Mouse (Mus musculus): Measurements from ENCODE around the gene Gm37240.

The Gm37240 gene

DNA sequence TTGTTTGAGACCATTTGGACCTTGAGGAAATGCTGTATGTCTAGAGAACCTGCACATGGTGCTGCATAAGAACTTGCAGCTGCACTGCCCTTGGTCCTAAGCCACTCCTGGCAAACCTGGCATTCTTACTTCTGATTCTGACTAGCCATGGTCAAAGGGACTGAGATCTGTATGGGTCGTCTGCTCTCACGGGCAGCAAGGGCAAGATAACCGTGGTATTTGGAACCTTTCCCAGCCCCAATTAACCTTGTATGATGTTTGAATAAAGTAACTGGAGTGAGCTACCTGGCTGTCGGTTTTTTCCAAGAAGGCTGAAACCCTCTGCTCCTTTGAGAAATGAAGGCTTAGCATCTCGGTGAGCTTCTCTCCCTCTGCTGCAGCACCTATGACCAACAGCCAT is 8.4 kb downstream of the Gm37240 start:
- no peak for DNase-seq (ENCODE audit: low read depth, low spot score)

DNA sequence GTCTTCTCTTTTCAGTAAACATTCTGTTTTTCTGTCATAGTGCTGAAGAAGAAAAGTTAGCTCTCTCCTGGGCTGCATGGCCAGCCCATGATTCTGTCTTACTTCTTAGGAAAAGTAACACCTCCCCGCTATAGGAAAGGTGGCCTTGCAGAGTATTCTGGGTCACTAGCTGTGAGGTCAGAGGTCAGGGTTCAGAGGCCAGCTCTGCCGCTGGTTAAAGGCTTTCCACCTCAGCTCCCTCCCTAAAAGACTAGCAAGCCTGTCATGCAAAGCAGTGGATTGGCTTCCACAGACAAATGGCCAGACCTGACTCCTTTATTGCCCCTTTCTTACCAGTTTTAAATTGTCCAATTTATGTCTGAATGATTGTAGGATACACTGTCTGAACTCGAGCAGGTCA is 23.3 kb downstream of the Gm37240 start:
- DNase-seq (ENCODE audit: low read depth, low spot score), result no peak

DNA sequence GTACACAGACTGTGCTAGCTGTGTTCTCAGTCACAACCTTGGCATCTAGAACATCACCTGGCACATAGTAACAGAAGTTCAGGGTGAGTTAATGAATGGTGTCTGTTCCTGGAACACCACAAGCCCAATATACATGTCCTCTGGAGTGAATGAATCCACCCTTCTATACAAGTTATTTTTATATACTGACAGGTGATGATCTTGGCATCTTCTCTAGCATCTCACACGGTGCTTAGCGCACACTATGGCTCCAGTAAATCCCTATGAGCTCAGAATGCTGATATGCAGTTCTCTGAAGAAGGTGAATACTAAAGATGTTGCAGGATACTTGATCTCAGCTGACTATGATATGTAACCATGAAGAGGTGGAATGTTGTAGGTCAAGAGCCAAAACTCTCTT is 24.4 kb downstream of the Gm37240 start:
- no peak for DNase-seq (ENCODE audit: low read depth, low spot score)

DNA sequence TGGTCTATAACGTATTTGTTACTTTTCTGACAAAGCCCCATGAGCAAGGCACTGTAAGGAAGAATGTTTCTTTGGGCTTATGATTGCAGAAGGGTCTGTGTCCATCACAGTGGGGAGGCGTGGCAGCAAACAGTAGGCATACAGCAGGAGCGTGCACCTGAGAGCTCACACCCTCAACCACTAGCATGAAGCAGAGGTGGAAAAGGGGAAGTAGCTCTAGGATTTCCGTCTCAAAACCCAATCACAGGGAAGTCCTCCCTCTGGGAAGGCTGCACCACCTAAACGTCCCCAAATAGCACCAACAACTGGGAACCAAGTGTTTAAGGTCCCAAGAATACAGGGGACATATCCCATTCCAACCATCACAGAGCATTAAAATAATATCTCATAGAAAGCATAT is 26.3 kb downstream of the Gm37240 start:
- DNase-seq (ENCODE audit: low read depth, low spot score), result no peak

DNA sequence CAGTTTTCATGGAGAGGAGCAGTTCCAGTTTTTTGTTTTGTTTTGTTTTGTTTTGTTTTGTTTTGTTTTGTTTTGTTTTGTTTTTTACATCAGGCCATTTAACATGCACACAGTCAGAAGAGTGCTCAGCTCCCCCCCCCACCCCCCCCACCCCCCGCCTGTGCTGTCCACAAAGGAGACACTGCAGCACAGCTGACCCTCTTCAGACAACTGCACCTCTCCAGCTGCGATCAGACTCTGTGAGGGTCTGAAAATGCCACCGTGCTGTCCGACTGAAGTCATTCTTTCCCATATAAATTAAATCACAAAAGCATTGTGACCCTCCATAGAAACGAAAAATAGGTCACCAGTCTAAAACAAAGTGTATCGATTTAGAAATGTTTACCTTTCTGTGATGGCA is 28.0 kb downstream of the Gm37240 start:
- DNase-seq (ENCODE audit: low read depth, low spot score), result no peak

DNA sequence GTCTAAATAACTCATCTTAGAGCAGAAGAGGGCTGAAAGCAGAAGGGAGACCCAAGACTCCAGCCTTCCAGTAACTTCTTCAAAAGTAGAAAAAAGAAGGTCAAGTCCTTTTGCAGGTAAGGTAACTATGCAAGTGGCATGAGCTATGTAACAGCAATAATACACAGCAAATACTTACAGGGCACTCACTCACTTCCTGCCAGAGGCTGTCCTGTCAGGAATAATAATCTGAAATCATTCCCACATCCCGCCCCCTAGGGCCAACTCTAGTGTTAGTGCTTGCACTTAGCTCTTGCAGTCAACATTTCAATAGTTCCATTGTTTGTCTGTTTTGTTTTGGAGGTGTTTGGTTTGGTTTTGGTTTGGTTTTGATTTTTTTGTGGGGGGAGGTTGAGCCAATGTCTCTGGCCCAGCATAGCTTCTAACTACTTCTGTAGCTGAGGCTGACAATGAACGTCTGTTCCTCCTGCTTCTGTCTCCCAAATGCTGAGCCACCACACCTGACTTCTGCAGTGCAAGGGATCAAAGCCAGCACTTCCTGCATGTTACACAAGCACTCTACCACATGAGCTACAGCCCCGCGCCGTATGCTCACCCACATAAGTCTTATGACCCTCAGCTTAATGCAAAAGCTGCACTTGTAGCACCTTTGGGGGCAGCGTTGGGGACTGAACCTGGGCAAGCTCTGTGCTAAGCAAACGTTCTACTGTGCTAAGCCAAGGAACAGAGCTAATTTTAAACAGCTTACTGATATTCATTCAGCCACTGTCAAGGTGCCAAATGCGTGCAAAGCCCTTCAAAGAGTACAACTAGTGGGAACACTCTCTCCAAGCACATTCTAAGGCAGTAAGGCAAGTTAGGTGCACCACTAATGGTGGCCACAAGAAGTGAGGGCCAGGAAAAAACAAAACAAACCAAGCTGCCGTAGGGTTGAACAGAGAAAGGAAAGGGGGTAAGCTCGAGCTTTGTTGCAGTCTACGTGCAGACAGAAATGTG is 28.9 kb downstream of the Gm37240 start:
- no peak for DNase-seq (ENCODE audit: low read depth, low spot score)

DNA sequence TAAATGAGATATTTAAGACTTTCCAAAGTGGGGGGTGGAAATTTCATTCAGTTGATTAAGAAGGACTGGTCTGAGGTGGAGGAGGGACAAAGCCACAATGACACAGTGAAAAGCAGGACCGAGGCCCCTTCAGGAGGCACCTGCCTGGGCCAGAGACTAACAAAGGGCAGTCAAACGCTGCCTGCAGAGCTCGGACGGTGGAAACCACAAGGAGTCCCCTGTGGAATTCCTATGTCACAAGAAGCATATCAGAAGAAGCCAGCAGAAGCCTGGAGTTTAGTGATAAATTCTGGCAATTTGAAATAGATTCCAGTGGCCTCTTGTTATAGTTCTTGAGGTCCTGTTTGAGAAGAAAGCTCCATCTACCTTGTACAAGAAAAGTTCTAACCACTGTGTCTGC is 30.2 kb downstream of the Gm37240 start:
- DNase-seq (ENCODE audit: low read depth, low spot score), result no peak

DNA sequence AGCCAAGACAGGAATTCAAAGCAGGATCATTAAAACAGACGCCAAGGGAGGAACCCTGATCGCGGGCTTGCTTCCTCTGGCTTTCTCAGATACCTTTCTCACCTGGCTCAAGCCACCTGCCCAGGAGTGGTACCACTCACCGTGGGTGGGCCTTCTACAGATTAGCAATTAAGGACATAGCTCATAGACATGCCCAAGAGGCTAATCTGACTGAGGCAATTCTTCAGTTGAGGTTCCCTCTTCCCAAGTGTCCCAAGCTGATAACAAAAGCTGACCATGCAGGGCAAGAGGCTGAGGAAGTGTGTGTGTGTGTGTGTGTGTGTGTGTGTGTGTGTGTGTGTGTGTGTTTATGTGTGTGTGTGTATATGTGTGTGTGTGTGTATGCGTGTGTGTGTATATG is 31.4 kb downstream of the Gm37240 start:
- DNase-seq (ENCODE audit: low read depth, low spot score), result no peak

DNA sequence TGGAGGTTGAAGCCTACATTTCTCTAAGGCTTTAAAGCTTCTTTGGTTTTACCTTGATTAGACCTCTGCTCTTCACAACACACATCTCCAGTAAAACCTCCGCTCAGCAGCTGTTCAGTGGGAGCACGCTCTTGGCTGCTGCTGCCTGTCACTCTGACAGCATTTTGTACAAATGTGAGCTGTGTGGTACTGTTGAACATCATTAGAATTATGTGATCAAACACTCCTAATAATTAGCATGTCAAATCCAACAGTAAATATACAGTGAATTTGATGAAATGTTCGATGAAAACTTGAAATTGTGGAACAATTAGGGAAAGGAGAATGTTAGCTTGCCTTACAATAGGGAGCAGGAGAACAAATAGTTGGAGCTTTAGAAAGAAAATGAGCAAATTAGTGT is 32.3 kb downstream of the Gm37240 start:
- no peak for DNase-seq (ENCODE audit: low read depth, low spot score)

DNA sequence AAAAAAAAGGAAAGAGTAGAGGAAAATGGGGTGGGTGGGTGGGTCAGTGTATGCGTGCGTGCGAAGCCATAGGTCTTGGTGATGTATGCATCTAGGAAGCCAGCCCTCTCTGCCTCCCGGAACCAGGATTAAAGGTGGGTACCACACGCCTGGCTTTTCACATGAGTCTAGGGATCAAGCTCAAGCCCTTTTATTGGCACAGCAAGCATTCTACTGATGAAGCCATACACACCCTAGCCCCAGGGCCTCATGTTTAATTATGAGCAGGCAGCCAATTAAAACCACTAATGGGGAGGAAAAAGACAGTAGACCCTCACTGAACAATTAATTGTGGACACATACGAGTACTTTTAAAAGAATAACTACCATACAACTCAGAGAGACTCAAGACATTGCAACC is 33.2 kb downstream of the Gm37240 start:
- DNase-seq (ENCODE audit: low read depth, low spot score), result no peak

DNA sequence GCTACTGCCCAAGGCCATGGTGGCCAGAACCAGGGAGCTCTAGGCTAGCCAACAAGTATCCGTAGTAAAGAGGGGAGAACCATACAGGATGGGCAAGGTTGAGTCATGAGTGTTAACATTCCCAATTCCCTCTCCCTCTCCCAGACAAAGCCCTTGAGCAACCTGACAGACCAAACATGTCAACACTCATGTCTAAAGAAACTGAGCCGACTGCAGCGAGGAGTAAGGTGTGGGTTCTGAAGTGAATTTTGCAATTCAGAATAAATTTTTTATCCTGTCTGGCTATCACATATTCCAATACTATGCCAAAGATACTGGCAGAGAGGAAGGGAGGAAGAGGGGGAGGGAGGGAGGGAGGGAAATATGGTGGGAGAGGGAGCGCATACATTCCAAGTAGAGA is 33.6 kb downstream of the Gm37240 start:
- no peak for DNase-seq (ENCODE audit: low read depth, low spot score)

DNA sequence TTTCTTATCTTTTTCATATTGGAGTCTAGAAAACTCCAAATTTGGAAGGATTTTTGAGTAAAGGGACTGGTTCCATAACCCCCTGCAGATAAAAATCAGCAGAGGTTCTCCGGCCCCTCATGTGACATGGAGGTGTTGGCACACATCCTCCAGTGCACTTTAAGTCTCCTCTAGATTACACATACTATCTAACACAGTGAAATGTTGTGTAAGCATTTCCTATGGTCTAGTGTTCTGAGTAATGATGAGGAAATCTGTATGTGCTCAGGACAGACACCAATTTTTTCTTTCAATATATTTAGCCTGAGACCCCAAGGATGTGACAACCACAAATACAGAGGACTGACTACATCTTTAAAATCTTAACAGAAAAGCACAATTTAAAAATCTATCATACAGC is 37.2 kb downstream of the Gm37240 start:
- no peak for DNase-seq (ENCODE audit: low read depth, low spot score)

DNA sequence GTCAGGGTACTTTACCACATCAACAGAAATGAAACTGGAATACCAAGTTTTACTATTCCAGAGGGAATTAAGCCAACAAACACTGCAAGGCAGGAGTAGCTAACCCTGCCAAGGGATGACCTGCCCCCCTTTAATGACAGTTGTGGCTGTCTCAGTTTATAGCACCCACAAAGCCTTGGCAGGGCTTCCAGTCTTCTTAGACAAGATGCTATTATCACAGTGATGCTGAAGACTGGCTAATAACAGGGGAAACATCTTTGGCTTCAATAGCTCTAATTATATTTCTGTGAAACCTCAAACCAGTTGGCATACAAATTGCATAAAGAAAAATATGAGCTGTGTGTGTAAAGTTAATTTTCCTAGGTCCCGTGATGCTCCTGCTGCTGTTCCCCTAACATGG is 41.0 kb downstream of the Gm37240 start:
- no peak for DNase-seq (ENCODE audit: low read depth, low spot score)

DNA sequence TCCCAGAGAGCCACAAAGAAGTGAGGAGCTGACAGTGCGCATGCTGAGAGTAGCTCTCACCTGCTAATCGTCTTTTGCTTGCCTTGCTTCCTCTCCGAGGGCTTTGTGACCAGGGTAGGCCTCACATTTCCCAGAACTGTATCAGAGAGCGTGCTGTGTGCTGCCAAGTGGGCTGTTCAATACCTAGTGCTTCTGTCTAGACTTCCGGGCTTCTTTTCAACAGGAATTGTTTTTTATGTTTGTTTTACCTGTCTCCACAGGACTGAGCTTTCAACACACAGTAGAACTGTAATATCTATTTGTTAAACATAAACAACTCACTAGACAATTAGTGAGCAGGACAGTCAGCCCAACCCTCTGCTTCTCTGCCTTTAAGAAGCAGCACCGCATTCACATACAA is 42.0 kb downstream of the Gm37240 start:
- no peak for DNase-seq (ENCODE audit: low read depth, low spot score)

DNA sequence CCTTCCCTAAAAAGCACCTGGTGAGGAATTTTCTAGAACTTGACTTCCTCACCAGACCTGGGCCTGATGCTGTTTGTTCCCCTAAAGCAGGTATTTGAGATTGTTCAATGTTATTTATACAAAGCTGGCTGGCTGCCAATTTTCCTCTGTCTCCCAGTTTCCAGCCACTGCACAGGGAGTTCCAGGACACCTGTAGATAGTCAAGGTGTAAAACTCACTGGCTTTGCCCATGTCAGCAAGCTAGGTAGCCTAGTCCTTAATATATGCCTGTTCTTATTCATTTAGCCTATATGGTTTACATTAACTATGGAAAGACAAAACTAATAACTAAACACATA is 44.5 kb downstream of the Gm37240 start:
- no peak for DNase-seq (ENCODE audit: low read depth, low spot score)

DNA sequence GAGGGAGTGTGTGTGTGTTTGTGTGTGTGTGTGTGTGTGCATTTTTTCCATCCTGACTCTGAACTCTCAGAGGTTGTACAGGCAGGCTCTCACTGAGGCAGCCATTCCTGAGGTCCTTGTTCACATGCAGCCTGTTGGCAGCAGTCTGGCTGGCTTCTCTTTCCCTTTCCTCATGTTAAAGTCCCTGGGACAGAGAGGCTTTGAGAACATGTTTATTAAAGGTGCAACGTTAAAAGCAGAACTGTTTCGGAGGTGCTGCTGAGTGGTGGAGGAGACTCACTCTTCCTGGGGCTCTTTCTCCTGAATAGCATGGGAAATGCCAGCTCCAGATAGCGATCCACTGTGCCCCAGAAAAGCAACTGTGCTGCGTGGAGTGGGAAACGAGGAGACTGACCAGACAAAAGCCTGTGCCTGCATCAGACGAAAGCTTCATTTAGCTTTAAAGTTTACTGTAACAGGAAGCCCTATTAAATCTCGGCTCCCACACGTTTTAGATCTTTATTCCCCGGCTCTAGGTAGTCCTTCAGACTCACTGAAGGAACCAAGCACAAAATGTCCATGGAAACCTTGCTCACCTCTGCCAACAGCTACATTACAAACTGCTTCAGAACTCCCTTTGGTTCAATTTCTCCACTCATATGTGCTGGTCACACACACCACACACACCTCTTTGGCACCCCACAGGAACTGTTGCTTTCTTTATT is 45.0 kb downstream of the Gm37240 start:
- DNase-seq (ENCODE audit: low read depth, low spot score), result no peak

DNA sequence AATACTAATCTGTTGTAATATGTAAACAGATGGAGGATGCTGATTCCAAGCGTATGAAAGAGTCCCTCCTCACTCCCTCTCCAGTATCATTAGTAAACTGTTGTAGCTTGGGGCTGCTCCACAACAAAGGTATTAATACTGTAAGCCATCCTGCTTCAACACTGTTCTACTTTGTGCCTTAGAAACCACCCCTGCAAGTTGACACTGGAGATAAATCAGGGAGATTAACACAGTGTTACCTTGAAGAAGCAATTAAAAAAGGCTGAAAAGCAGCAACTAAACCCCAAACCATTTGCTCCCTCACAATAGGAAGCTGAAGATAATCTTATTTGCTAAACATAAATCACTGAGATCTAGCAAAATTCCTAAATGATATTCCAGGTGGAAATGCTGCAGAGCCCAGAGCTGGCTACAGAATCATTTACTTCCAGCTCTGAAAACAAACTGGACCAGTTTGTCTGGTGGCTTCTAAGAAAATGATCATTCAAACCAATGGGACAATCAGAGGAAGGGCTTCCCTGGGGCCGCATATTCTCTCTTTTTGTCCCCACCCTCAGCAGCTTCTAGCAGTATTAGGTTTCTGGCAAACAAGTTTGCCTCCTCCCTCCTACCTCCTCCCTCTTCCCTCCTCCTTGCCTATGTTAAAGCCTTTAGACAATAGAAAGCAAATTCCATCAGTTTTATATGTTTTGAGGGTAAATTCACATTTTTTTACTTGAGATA is 45.7 kb downstream of the Gm37240 start:
- no peak for DNase-seq (ENCODE audit: low read depth, low spot score)

DNA sequence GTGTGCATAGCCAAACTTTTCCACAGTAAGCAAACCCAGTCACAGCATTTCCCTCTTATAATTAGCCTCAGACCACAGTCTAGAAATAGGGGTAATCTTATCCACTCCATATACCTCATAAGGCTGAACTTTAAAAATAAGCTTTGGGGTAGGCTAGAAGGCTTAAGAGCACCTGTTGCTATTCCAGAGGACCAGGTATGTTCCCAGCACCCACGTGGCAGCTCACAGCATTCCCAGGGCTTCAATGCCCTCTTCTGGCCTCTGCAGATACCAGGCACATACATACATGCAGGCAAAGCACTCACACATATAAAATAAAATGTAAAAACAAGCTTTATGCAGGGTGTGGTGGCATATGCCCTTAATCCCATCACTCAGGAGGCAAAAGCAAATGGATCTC is 53.7 kb downstream of the Gm37240 start:
- no peak for DNase-seq (ENCODE audit: low read depth, low spot score)

DNA sequence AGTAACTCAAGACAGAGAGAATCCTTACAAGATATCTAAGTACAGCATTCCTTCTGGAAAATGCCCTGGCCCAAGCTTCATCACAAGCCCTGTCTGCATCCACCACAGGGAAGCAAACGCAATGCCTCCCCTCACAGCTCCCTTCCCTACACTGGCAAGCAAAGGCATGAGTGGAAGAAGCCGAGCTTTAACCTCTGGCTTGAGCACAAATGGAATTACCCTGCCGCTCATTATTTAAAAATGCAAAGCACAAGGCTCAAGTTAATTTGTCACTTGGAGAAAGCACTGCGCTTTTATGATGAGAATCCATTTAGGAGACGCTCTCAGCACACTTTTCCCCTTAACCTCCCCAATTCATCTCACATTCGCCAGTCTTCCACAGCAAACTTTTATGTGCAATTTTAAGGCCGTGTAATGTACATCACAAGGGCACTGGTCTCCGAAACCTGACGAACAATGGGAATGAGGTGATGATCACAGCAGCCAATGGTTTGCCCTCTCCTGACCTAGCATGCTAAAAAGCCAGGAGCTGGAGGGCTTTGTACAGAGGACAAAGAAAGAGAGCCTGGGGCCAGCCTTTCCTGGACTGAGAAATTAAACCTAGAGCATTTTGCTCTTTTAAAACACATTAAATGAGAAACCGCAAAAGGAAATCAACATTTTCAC is 54.7 kb downstream of the Gm37240 start:
- DNase-seq (ENCODE audit: low read depth, low spot score), result no peak

DNA sequence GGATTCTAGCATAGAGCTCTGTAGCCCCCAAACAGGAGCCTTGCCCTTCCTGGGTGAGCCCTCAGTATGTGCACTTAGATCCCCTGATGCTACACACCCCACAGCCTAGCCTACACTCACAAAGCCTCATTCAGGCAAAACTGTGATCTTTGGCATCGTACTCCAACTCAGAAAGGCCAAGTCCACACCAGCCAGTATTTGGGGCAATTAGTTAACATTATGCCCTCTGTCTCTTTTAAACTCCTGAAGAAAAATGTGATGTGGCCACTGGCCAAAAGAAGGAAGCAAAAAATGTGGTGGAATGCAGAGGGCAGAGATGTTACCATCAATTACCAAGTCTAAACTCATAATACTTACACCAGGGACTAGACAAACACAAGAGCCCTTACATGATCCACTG is 55.5 kb downstream of the Gm37240 start:
- DNase-seq (ENCODE audit: low read depth, low spot score), result no peak

DNA sequence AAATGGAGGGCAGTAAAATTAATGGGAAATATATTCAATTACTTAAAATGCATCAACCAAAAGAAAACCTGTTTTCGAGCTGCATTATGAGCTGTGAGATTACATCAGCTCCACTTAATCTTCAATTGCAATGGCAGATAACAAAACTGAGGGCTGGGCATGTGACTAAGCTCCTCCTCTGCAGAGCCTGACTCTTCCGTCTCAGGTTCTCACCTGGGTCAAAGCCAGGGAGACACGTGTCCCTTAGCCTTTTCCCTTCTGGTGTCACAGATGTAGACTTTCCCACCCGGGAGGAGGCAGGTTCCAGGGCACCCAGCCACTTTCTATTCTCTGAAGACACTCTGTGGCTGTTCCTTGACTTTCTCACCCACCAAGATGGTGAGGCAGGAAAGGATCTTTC is 58.3 kb downstream of the Gm37240 start:
- no peak for DNase-seq (ENCODE audit: low read depth, low spot score)

DNA sequence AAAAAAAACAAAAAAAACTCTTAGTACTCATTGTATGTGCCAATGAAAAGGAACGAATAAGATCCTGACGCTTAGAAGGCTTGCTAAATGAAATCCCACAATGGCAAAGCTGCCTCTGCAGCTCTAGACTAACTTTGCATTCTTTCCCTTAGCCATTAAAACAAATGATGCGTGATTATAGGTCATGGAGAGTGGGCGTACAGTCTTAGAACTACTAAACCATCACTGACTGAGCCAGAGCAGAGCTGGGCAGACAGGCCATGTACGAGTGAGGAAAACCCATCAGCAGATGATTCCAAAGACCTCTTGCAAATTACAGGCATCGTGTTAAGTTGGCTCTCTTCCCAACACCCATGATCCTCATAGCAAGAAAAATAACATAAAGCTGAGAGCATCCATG is 59.5 kb downstream of the Gm37240 start:
- DNase-seq (ENCODE audit: low read depth, low spot score), result no peak

Data from retina, postnatal 7 days (tissue).